Mouse (Mus musculus): Measurements from ENCODE around the gene Dnajc10.

Gene Dnajc10

GRCm38 (mm10) chr2:80340537-80340936 lies 25.3 kb downstream of the Dnajc10 start:
- DNase-seq (ENCODE audit: low read depth, low spot score) = no peak

GRCm38 (mm10) chr2:80354531-80354930 lies 39.3 kb downstream of the Dnajc10 start:
- no peak for DNase-seq (ENCODE audit: low read depth, low spot score)

DNA sequence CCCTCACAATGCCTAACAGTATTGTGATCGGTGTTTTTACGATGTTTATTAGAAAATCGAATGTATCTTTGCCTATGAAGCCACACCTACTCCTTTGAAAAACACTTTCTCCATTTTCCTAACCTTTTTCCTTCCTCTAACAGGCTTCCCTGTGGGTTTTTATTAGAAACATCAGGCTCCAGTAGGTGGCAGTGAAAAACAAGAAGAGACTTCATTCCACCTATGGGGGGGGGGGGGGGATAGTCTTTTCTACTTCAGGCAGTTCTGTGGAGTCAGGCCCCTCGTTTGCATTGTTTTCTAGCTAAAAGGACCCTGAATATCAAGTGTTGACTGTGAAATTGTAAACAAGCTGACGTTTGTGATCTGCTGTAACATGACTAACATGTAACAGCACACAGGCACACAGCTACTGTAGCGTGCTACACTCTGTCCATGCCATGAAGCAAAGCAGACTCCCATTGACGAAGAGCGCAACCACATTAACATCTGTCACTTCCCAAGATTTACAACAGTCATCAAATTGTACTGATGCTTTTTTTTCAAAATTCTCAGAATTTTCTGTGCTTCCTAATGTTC lies 41.5 kb downstream of the Dnajc10 start:
- DNase-seq (ENCODE audit: low read depth, low spot score) = no peak

GRCm38 (mm10) chr2:80371458-80371857 lies 56.2 kb downstream of the Dnajc10 start:
- no peak for DNase-seq (ENCODE audit: low read depth, low spot score)

GRCm38 (mm10) chr2:80374892-80375291 lies 59.6 kb downstream of the Dnajc10 start:
- DNase-seq (ENCODE audit: low read depth, low spot score) = no peak

- peak; percentile 64 for DNase-seq (ENCODE audit: low read depth, low spot score)
Measured at GRCm38 (mm10) chr2:80379848-80380247, 64.6 kb downstream of the Dnajc10 start.

DNA sequence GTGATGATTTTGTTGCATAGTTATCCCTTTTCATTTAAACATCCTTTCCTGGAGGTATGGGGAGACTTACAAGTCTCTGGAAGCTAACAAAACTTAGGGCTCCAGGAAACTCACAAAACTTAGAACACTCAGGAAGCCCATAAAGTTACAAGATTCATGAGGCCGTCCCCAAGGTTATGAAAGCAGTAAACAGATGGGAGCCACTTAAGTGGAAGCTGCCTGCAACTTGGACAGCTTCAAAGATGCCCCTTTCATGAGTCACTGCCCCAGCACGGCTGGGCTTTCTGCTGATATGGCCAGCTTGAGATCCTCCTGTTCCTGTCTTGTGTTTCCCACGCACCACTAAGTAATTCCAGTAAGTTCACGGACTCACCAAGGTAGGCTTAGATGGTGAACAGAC lies 69.2 kb downstream of the Dnajc10 start:
- no peak for DNase-seq (ENCODE audit: low read depth, low spot score)

GRCm38 (mm10) chr2:80386255-80386654 lies 71.0 kb downstream of the Dnajc10 start:
- no peak for DNase-seq (ENCODE audit: low read depth, low spot score)

DNA sequence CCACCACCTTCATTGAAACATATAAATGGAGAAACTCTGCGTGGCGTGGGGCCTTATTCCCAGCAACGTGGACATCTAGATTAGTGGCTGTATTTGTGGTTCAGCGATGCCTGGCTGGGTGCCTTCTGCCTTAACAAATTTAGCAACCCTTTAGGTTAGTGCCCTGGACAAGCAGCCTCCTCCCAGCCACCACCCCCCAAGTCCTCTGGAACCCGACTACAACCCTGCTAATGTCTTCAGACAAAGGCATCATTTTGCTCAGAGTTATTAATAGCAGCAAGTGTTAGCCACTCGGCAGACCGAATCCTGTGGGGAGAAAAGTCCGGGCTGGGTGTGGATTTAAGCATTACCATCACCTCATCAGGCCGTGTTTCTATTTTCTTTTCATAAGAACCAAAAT lies 72.4 kb downstream of the Dnajc10 start:
- DNase-seq (ENCODE audit: low read depth, low spot score) = no peak

DNA sequence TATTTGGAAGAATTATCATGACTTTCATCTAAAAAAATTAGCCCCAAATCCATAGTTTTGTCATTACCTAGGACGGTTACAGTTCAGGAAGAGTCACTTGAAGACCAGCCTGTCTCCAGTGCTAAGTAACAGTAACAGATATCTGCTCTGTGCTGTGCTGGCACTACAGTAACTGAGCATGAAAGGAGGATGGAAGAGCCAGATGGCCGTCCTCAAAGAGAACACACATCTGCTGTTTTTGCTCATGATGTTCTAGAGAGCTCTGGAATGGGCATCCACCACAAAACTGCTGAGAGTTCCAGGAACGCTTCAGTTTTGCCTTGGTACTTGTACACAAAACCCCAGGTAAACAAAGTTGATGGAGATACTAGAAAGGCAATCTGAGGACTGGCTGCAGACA lies 73.1 kb downstream of the Dnajc10 start:
- no peak for DNase-seq (ENCODE audit: low read depth, low spot score)

DNA sequence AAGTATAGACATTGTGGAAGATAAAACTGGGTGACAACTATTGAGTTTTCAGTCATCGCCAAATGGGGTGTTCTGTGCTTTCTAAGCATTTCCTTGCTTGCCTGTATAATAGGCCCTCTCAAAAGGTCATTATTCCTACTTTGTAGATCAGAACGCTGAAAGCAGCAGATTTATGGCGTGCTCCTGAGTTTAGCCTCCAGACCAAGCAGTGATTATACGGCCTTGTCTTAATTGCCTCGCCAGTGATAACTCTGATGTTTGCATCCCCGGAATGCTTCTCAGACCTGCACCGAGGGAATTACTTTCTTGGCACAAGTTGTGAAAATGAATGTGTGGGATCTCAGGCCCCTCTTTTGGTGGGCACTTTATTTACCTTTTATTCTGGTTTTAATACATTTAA lies 80.8 kb downstream of the Dnajc10 start:
- no peak for DNase-seq (ENCODE audit: low read depth, low spot score)

GRCm38 (mm10) chr2:80396864-80397263 lies 81.6 kb downstream of the Dnajc10 start:
- DNase-seq (ENCODE audit: low read depth, low spot score) = no peak

- no peak for DNase-seq (ENCODE audit: low read depth, low spot score)
Measured at GRCm38 (mm10) chr2:80398595-80399099, 83.4 kb downstream of the Dnajc10 start.

Measured in skeletal muscle tissue, adult 2 months (tissue).